Mouse (Mus musculus): ENCODE data around the gene Mtif3. TPM values are rescaled to one million over a fixed set of nuclear protein-coding genes. Genes with fewer than 3 reads are reported as not detected.

Mtif3 gene
- polyA plus RNA-seq, 1 experiment: 23.7 TPM

- Histone ChIP-seq H3K27me3 (ENCODE audit: control insufficient read depth, insufficient read depth, insufficient read length) (no peaks in the 10 kb centered on the region), H3K4me3 (no peak overlapping the region), H3K4me2 (ENCODE audit: low read depth) (no peak overlapping the region), H3K79me2 (ENCODE audit: control insufficient read depth, insufficient read depth) (no peaks in the 10 kb centered on the region), H3K36me3 (ENCODE audit: control insufficient read depth, insufficient read depth) (no peaks in the 10 kb centered on the region), H3ac (ENCODE audit: control insufficient read depth, insufficient read length) (no peak overlapping the region)
- TF ChIP-seq USF1 (IDR thresholded peaks at IDR 0.05; ENCODE audit: low read depth): no peak
- no peak for TF ChIP-seq POLR2AphosphoS2 (IDR thresholded peaks at IDR 0.05; ENCODE audit: insufficient read length, low read depth)
- TF ChIP-seq SRF (IDR thresholded peaks at IDR 0.05; ENCODE audit: control insufficient read depth, insufficient read length, low read depth): no peak
- no peak for TF ChIP-seq REST (IDR thresholded peaks at IDR 0.05; ENCODE audit: insufficient read depth, insufficient read length)
- TF ChIP-seq POLR2A (IDR thresholded peaks at IDR 0.05; ENCODE audit: insufficient read length, low read depth): no peak
- TF ChIP-seq TCF12 (IDR thresholded peaks at IDR 0.05; ENCODE audit: insufficient read depth, poor library complexity, severe bottlenecking): no peak
- no peak for TF ChIP-seq CEBPB (IDR thresholded peaks at IDR 0.05; ENCODE audit: insufficient read depth, poor library complexity, severe bottlenecking)
- TF ChIP-seq TCF3 (IDR thresholded peaks at IDR 0.05; ENCODE audit: insufficient read length, low read depth): no peak
- no peak for TF ChIP-seq MYOD1 (IDR thresholded peaks at IDR 0.05; ENCODE audit: control insufficient read depth in 1 of 3, insufficient read length in 2 of 3, low read depth in 2 of 3)
- no peak for TF ChIP-seq MYOG (IDR thresholded peaks at IDR 0.05; ENCODE audit: control insufficient read depth in 1 of 3, insufficient read depth in 1 of 3, insufficient read length in 2 of 3, low read depth in 2 of 3)
Measured at GRCm38 (mm10) chr5:146973858-146974780, 10.5 kb upstream of the Mtif3 start.

- no peaks in the 10 kb centered on the region for H3K79me2 ChIP-seq (ENCODE audit: control insufficient read depth, insufficient read depth)
- no peak overlapping the region for H3ac ChIP-seq (ENCODE audit: control insufficient read depth, insufficient read length)
- no peak overlapping the region for H3K4me2 ChIP-seq (ENCODE audit: low read depth)
- peak in 1 of 3 experiments; percentile 21 for TF ChIP-seq MYOD1 (IDR thresholded peaks at IDR 0.05; ENCODE audit: control insufficient read depth in 1 of 3, insufficient read length in 2 of 3, low read depth in 2 of 3)
- TF ChIP-seq E2F4 (IDR thresholded peaks at IDR 0.05; ENCODE audit: insufficient read depth): no peak
- H3K27me3 ChIP-seq (ENCODE audit: control insufficient read depth, insufficient read depth, insufficient read length): no peaks in the 10 kb centered on the region
- no peaks in the 10 kb centered on the region for H3K36me3 ChIP-seq (ENCODE audit: control insufficient read depth, insufficient read depth)
- no peak overlapping the region for H3K4me3 ChIP-seq
Measured at GRCm38 (mm10) chr5:146973353-146973752, 9.8 kb upstream of the Mtif3 start.

- Histone ChIP-seq H3K79me2 (ENCODE audit: control insufficient read depth, insufficient read depth) (no peaks in the 10 kb centered on the region), H3ac (ENCODE audit: control insufficient read depth, insufficient read length) (no peak overlapping the region), H3K4me2 (ENCODE audit: low read depth) (no peak overlapping the region), H3K27me3 (ENCODE audit: control insufficient read depth, insufficient read depth, insufficient read length) (no peaks in the 10 kb centered on the region), H3K36me3 (ENCODE audit: control insufficient read depth, insufficient read depth) (no peaks in the 10 kb centered on the region), H3K4me3 (no peak overlapping the region)
- TF ChIP-seq E2F4 (IDR thresholded peaks at IDR 0.05; ENCODE audit: insufficient read depth) (no peak), MYOD1 (IDR thresholded peaks at IDR 0.05; ENCODE audit: control insufficient read depth in 1 of 3, insufficient read length in 2 of 3, low read depth in 2 of 3) (no peak), POLR2A (IDR thresholded peaks at IDR 0.05; ENCODE audit: insufficient read length, low read depth) (no peak), CEBPB (IDR thresholded peaks at IDR 0.05; ENCODE audit: insufficient read depth, poor library complexity, severe bottlenecking) (no peak), POLR2AphosphoS2 (IDR thresholded peaks at IDR 0.05; ENCODE audit: insufficient read length, low read depth) (no peak), TCF12 (IDR thresholded peaks at IDR 0.05; ENCODE audit: insufficient read depth, poor library complexity, severe bottlenecking) (no peak), USF1 (IDR thresholded peaks at IDR 0.05; ENCODE audit: low read depth) (no peak), SRF (IDR thresholded peaks at IDR 0.05; ENCODE audit: control insufficient read depth, insufficient read length, low read depth) (no peak), TCF3 (IDR thresholded peaks at IDR 0.05; ENCODE audit: insufficient read length, low read depth) (no peak), MYOG (IDR thresholded peaks at IDR 0.05; ENCODE audit: control insufficient read depth in 1 of 3, insufficient read depth in 1 of 3, insufficient read length in 2 of 3, low read depth in 2 of 3) (no peak), REST (IDR thresholded peaks at IDR 0.05; ENCODE audit: insufficient read depth, insufficient read length) (no peak), MAX (IDR thresholded peaks at IDR 0.05; ENCODE audit: low read depth) (no peak)
Measured at GRCm38 (mm10) chr5:146971776-146972561, 8.4 kb upstream of the Mtif3 start.

GRCm38 (mm10) chr5:146968695-146969393, 5.2 kb upstream of the Mtif3 start:
- H3K36me3 ChIP-seq (ENCODE audit: control insufficient read depth, insufficient read depth): no peaks in the 10 kb centered on the region
- H3K4me3 ChIP-seq: no peak overlapping the region
- TF ChIP-seq POLR2A (IDR thresholded peaks at IDR 0.05; ENCODE audit: insufficient read length, low read depth): no peak
- no peak for TF ChIP-seq TCF3 (IDR thresholded peaks at IDR 0.05; ENCODE audit: insufficient read length, low read depth)
- TF ChIP-seq SRF (IDR thresholded peaks at IDR 0.05; ENCODE audit: control insufficient read depth, insufficient read length, low read depth): no peak
- no peaks in the 10 kb centered on the region for H3K79me2 ChIP-seq (ENCODE audit: control insufficient read depth, insufficient read depth)
- no peaks in the 10 kb centered on the region for H3K27me3 ChIP-seq (ENCODE audit: control insufficient read depth, insufficient read depth, insufficient read length)
- no peak overlapping the region for H3ac ChIP-seq (ENCODE audit: control insufficient read depth, insufficient read length)
- no peak overlapping the region for H3K4me2 ChIP-seq (ENCODE audit: low read depth)

Measured in myocyte (in vitro differentiated cells).